Mouse (Mus musculus): ENCODE measurements at regions not wholly inside any gene's neighbourhood (a gene's known extent, or its start where the extent isn't known, plus 50 kb on each side); places are given as distances from the start of the nearest gene placed in this dataset.

- TF ChIP-seq CTCF (IDR thresholded peaks at IDR 0.05; ENCODE audit: low read depth) (no peak), EP300 (IDR thresholded peaks at IDR 0.05; ENCODE audit: low read depth) (no peak)
Observed at GRCm38 (mm10) chr13:54301677-54302076, 69.5 kb upstream of the Cplx2 start.
